Mouse (Mus musculus) layer of hippocampus, adult 9-11 months (tissue): ENCODE results near the gene Scfd2.

Source experiments
- DNase-seq: peaks from one replicate; pipeline ENCODE4 v3.0.0; 2022

The Scfd2 gene

GRCm38 (mm10) chr5:74267196-74267595, 264.4 kb downstream of the Scfd2 start:
- DNase-seq = no peak

- no peak for DNase-seq
Observed at GRCm38 (mm10) chr5:74266476-74266819, 265.1 kb downstream of the Scfd2 start.

GRCm38 (mm10) chr5:74265601-74266475, 265.7 kb downstream of the Scfd2 start:
- no peak for DNase-seq

- no peak for DNase-seq
Observed at GRCm38 (mm10) chr5:74265151-74265550, 266.4 kb downstream of the Scfd2 start.

- no peak for DNase-seq
Observed at GRCm38 (mm10) chr5:74264541-74264940, 267.0 kb downstream of the Scfd2 start.

GRCm38 (mm10) chr5:74261016-74261415, 270.5 kb downstream of the Scfd2 start:
- DNase-seq = no peak

- DNase-seq = no peak
Observed at GRCm38 (mm10) chr5:74260378-74260809, 271.2 kb downstream of the Scfd2 start.

- DNase-seq = no peak
Observed at GRCm38 (mm10) chr5:74256705-74257104, 274.9 kb downstream of the Scfd2 start.

GRCm38 (mm10) chr5:74254996-74255395, 276.6 kb downstream of the Scfd2 start:
- peak; percentile 41 for DNase-seq

- DNase-seq = no peak
Observed at GRCm38 (mm10) chr5:74253724-74254328, 277.7 kb downstream of the Scfd2 start.

- DNase-seq = peak; percentile 88
Observed at GRCm38 (mm10) chr5:74252672-74253286, 278.8 kb downstream of the Scfd2 start.

GRCm38 (mm10) chr5:74250947-74251346, 280.6 kb downstream of the Scfd2 start:
- DNase-seq = no peak

- DNase-seq = no peak
Observed at GRCm38 (mm10) chr5:74250308-74250707, 281.3 kb downstream of the Scfd2 start.

- DNase-seq = no peak
Observed at GRCm38 (mm10) chr5:74249794-74250193, 281.8 kb downstream of the Scfd2 start.

- DNase-seq = no peak
Observed at GRCm38 (mm10) chr5:74246971-74247370, 284.6 kb downstream of the Scfd2 start.

GRCm38 (mm10) chr5:74246453-74246852, 285.1 kb downstream of the Scfd2 start:
- DNase-seq = no peak

GRCm38 (mm10) chr5:74245641-74246145, 285.9 kb downstream of the Scfd2 start:
- DNase-seq = no peak

- DNase-seq = no peak
Observed at GRCm38 (mm10) chr5:74244406-74245019, 287.0 kb downstream of the Scfd2 start.

- DNase-seq = no peak
Observed at GRCm38 (mm10) chr5:74242654-74243053, 288.9 kb downstream of the Scfd2 start.

- no peak for DNase-seq
Observed at GRCm38 (mm10) chr5:74240926-74241680, 290.5 kb downstream of the Scfd2 start.

GRCm38 (mm10) chr5:74240298-74240697, 291.3 kb downstream of the Scfd2 start:
- DNase-seq = no peak

- no peak for DNase-seq
Observed at GRCm38 (mm10) chr5:74239369-74239768, 292.2 kb downstream of the Scfd2 start.
